Mouse (Mus musculus) MEL (cell line): ENCODE results near the gene Naa25. TPM values are rescaled to one million over a fixed set of nuclear protein-coding genes. Genes with fewer than 3 reads are reported as not detected.
"Not testable (repeated sequence)": the region's sequence is repeated elsewhere in the genome, so short reads cannot be mapped to it uniquely, and the experiment has no call there.

Experiments used
- DNase-seq: peaks from one replicate; pipeline ENCODE4 v3.0.0; 2011; ENCODE audit warnings: low read depth, low spot score
- H3K27ac ChIP-seq: 2 replicates; pipeline ENCODE4 v1.5.1; 2012; ENCODE audit warnings: low read depth, mild to moderate bottlenecking, control low read depth, low read length, moderate library complexity; ENCODE audit not compliant: control insufficient read depth
- H3K27me3 ChIP-seq, 2 experiments: fragments of 150-350 bp in 1 of 2; sonication (generic) in 1 of 2; 2 replicates each; pipeline ENCODE4 v1.6.1; 2012; ENCODE audit warnings: low read length in 2 of 2, mild to moderate bottlenecking in 2 of 2, improper control_type of control experiment in 1 of 2, moderate library complexity in 1 of 2; ENCODE audit not compliant: insufficient read depth in 2 of 2, control insufficient read depth in 1 of 2
- H3K36me3 ChIP-seq, 2 experiments: 2 replicates each; pipeline ENCODE4 v1.6.1; 2012 to 2014; ENCODE audit warnings: low read length in 2 of 2, improper control_type of control experiment in 1 of 2, inconsistent platforms in 1 of 2, mild to moderate bottlenecking in 1 of 2; ENCODE audit not compliant: insufficient read depth in 2 of 2, control insufficient read depth in 1 of 2
- H3K4me1 ChIP-seq, 2 experiments: fragments of 150-350 bp in 1 of 2; sonication (generic) in 1 of 2; 2 replicates each; pipeline ENCODE4 v1.6.1; 2012; ENCODE audit warnings: low read length in 2 of 2, improper control_type of control experiment in 1 of 2, mild to moderate bottlenecking in 1 of 2; ENCODE audit not compliant: insufficient read depth in 2 of 2, control insufficient read depth in 1 of 2
- H3K4me3 ChIP-seq, 2 experiments: fragments of 150-350 bp in 1 of 2; sonication (generic) in 1 of 2; 2 replicates each; pipeline ENCODE4 v1.5.1; 2012; ENCODE audit warnings: low read depth in 2 of 2, low read length in 2 of 2, mild to moderate bottlenecking in 2 of 2, moderate library complexity in 2 of 2, control low read depth in 1 of 2, improper control_type of control experiment in 1 of 2; ENCODE audit not compliant: control insufficient read depth in 1 of 2, insufficient read depth in 1 of 2
- H3K79me2 ChIP-seq: 2 replicates; pipeline ENCODE4 v1.6.1; 2012; ENCODE audit warnings: mild to moderate bottlenecking, low read length, moderate library complexity; ENCODE audit not compliant: control insufficient read depth, poor library complexity, insufficient read depth
- H3K9ac ChIP-seq: 2 replicates; pipeline ENCODE4 v1.6.1; 2012; ENCODE audit warnings: low read depth, mild to moderate bottlenecking, control low read depth, low read length, moderate library complexity; ENCODE audit not compliant: control insufficient read depth, poor library complexity, severe bottlenecking
- H3K9me3 ChIP-seq: fragments of 150-350 bp; sonication (generic); replicated peaks from 2 replicates; pipeline ENCODE4 v1.6.1; 2012; ENCODE audit warnings: mild to moderate bottlenecking, low read length, improper control_type of control experiment, moderate library complexity; ENCODE audit not compliant: insufficient read depth
- CHD1 ChIP-seq: IDR thresholded peaks from 2 replicates; pipeline ENCODE4 v1.6.1; 2012; ENCODE audit warnings: low read depth, mild to moderate bottlenecking, inconsistent platforms, low read length, improper control_type of control experiment
- CTCF ChIP-seq, 3 experiments: IDR thresholded peaks in 2 of 3; conservative IDR thresholded peaks in 1 of 3; 2 replicates each; pipeline ENCODE4 v1.5.1; 2011 to 2012; ENCODE audit warnings: low read length in 3 of 3, low read depth in 2 of 3, mild to moderate bottlenecking in 2 of 3, improper control_type of control experiment in 1 of 3, inconsistent platforms in 1 of 3, mixed read lengths in 1 of 3, moderate library complexity in 1 of 3; ENCODE audit not compliant: control insufficient read depth in 1 of 3, insufficient read depth in 1 of 3, poor library complexity in 1 of 3, severe bottlenecking in 1 of 3
- MAZ ChIP-seq: IDR thresholded peaks from 2 replicates; pipeline ENCODE4 v1.6.1; 2012; ENCODE audit warnings: low read depth, mild to moderate bottlenecking, inconsistent platforms, low read length, improper control_type of control experiment
- MEF2A ChIP-seq: IDR thresholded peaks from 2 replicates; pipeline ENCODE4 v1.6.1; 2014; ENCODE audit warnings: low read depth, mild to moderate bottlenecking, inconsistent platforms, low read length, improper control_type of control experiment; ENCODE audit not compliant: poor library complexity, insufficient replicate concordance, severe bottlenecking; ENCODE audit errors: extremely low read depth
- MXI1 ChIP-seq: IDR thresholded peaks from 2 replicates; pipeline ENCODE4 v1.6.1; 2011; ENCODE audit warnings: mild to moderate bottlenecking, low read depth, low read length, improper control_type of control experiment
- MYC ChIP-seq: IDR thresholded peaks from 2 replicates; pipeline ENCODE4 v1.6.1; 2011; ENCODE audit warnings: low read depth, mild to moderate bottlenecking, low read length, improper control_type of control experiment, moderate library complexity
- RAD21 ChIP-seq: IDR thresholded peaks from 2 replicates; pipeline ENCODE4 v1.6.1; 2011; ENCODE audit warnings: mild to moderate bottlenecking, low read depth, low read length, improper control_type of control experiment
- SIN3A ChIP-seq: IDR thresholded peaks from 2 replicates; pipeline ENCODE4 v1.6.1; 2012; ENCODE audit warnings: low read length, improper control_type of control experiment, inconsistent platforms
- SMC3 ChIP-seq: IDR thresholded peaks from 2 replicates; pipeline ENCODE4 v1.6.1; 2011; ENCODE audit warnings: low read depth, low read length, improper control_type of control experiment
- USF2 ChIP-seq, 2 experiments: IDR thresholded peaks; 2 replicates each; pipeline ENCODE4 v1.6.1; 2011 to 2012; ENCODE audit warnings: improper control_type of control experiment in 2 of 2, low read length in 2 of 2, borderline replicate concordance in 1 of 2, inconsistent platforms in 1 of 2, low read depth in 1 of 2, mild to moderate bottlenecking in 1 of 2; ENCODE audit not compliant: insufficient read depth in 1 of 2
- ZC3H11A ChIP-seq: IDR thresholded peaks from 2 replicates; pipeline ENCODE4 v1.6.1; 2012; ENCODE audit warnings: low read depth, mild to moderate bottlenecking, inconsistent platforms, low read length, improper control_type of control experiment
- ZNF384 ChIP-seq: IDR thresholded peaks from 2 replicates; pipeline ENCODE4 v1.6.1; 2012; ENCODE audit warnings: low read depth, mild to moderate bottlenecking, inconsistent platforms, low read length, improper control_type of control experiment
- polyA plus RNA-seq, 2 experiments: library from polyadenylated mRNA; stranded (reverse) in 1 of 2; unstranded in 1 of 2; fragments of >175 nt in 1 of 2; fragments of >200 nt in 1 of 2; gene quantifications; 2 replicates each; pipeline versions ENCODE4 v1.2.1 to v1.2.4; 2012; ENCODE audit warnings: low replicate concordance in 2 of 2, low read depth in 1 of 2; ENCODE audit not compliant: insufficient read length in 2 of 2, insufficient read depth in 1 of 2, missing spikeins in 1 of 2
- total RNA-seq: library from RNA; depleted of rRNA; stranded (reverse); fragments of 300-350 nt; gene quantifications from 2 replicates; pipeline ENCODE4 v1.2.3, GENCODE M21; 2012

Naa25 gene
- total and polyA plus RNA-seq, 3 experiments, result 53.0 to 59.6 TPM; not detected in 1

DNA sequence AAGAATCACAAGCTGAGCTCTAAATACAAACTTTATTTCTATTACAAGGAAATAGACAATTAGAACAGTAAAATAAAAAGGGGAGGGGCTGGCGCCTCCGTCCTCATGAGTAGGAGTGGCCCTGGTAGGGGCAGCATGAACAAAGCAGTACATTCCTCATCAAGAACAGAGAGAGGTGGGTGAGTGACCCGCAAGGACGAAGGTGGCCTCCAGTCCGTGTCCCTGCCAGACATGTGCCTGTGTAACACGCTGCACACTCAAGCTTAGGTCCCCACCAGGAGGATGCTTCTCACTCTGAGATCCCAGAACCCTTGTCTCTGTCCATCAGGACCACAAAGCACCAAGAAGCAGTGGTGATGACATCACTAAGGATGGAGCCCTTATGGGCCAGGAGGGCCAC lies 26.0 kb upstream of the Naa25 start:
- Histone ChIP-seq H3K9me3 (no peaks in the 10 kb centered on the region), H3K27ac (no peak overlapping the region), H3K36me3 (no peaks in the 10 kb centered on the region), H3K4me3 (no peak overlapping the region), H3K9ac (no peak overlapping the region), H3K79me2 (no peaks in the 10 kb centered on the region), H3K4me1 (no peaks in the 10 kb centered on the region), H3K27me3 (no peaks in the 10 kb centered on the region)
- TF ChIP-seq USF2 (IDR thresholded peaks at IDR 0.05; ENCODE audit: borderline replicate concordance in 1 of 2, insufficient read depth in 1 of 2, low read depth in 1 of 2, low read length in 2 of 2), result no peak
- no peak for DNase-seq

DNA sequence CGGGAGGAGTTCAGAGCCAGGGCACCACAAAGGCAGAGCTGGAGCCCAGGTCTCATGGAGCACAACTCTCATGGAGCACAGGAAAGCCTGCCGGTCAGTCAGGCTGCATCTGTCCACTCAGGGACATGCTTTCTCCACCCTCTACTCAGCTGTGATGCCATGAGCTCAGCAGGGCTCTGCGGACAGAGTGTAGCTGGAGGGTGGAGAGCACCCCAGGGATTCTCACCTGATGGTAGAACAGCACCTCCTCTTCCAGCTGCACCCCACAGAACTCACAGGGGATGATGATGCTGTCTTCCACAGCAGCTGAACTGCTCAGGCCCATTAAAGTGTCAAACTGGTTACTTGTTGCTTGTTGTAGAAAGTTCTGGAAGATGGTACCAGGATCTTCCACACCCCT lies 22.9 kb upstream of the Naa25 start:
- no peak overlapping the region for H3K4me3 ChIP-seq
- TF ChIP-seq ZNF384 (no peak), MEF2A (no peak), MAZ (no peak), CHD1 (no peak)

GRCm38 (mm10) chr5:121376972-121377371 lies 20.8 kb upstream of the Naa25 start:
- not testable (repeated sequence) for H3K36me3 ChIP-seq, H3K9ac ChIP-seq, H3K4me3 ChIP-seq, H3K27me3 ChIP-seq, H3K79me2 ChIP-seq, H3K4me1 ChIP-seq, H3K27ac ChIP-seq, H3K9me3 ChIP-seq
- TF ChIP-seq ZNF384, result peak; percentile 93
- peak; percentile 56 for TF ChIP-seq SIN3A
- TF ChIP-seq CTCF (IDR thresholded peaks at IDR 0.05 in 2 of 3, conservative IDR thresholded peaks at IDR 0.05 in 1 of 3; ENCODE audit: control insufficient read depth in 1 of 3, insufficient read depth in 1 of 3, low read depth in 2 of 3, low read length in 3 of 3, poor library complexity in 1 of 3, severe bottlenecking in 1 of 3), result peak; percentile 30 to 64 (median 55); a peak in 4 of 6 replicates
- TF ChIP-seq SMC3, result peak; percentile 67
- peak; percentile 93 for TF ChIP-seq MYC
- TF ChIP-seq ZC3H11A, result peak; percentile 42
- peak; percentile 58 for TF ChIP-seq RAD21
- peak; percentile 42; the same call in 1 of the 2 replicates for TF ChIP-seq MXI1
- peak; percentile 82 for DNase-seq

More for the DNA sequence above, 22.9 kb upstream of the Naa25 start:
- Histone ChIP-seq H3K9ac (no peak overlapping the region), H3K79me2 (no peaks in the 10 kb centered on the region), H3K4me1 (no peaks in the 10 kb centered on the region), H3K27me3 (no peaks in the 10 kb centered on the region), H3K9me3 (no peaks in the 10 kb centered on the region), H3K27ac (no peak overlapping the region), H3K36me3 (no peaks in the 10 kb centered on the region)
- DNase-seq, result no peak
